Mouse (Mus musculus): ENCODE results near the gene Kat8. TPM values are rescaled to one million over a fixed set of nuclear protein-coding genes. Genes with fewer than 3 reads are reported as not detected.
"Not testable (repeated sequence)": the region's sequence is repeated elsewhere in the genome, so short reads cannot be mapped to it uniquely, and the experiment has no call there.

Kat8 gene
- polyA plus RNA-seq, 1 experiment from 2014 or later = 42.1 TPM

- WGBS = 90% methylated on average over 5 of the region's 5 CpGs
- Histone ChIP-seq H3K27me3 (replicated peaks; ENCODE audit: control insufficient read depth, insufficient read depth, low read length) (peaks cover 6% of the 10 kb centered on the region), H3K4me1 (ENCODE audit: control insufficient read depth, insufficient read depth, low read depth, low read length) (peaks cover 12% of the 10 kb centered on the region), H3K9ac (ENCODE audit: low read depth, low read length) (no peak overlapping the region), H3K36me3 (ENCODE audit: control insufficient read depth, insufficient read depth, low read length) (no peaks in the 10 kb centered on the region), H3K4me2 (ENCODE audit: low read length) (no peak overlapping the region), H3K4me3 (ENCODE audit: low read length) (no peak overlapping the region), H3K27ac (ENCODE audit: low read depth, low read length) (no peak overlapping the region), H3K9me3 (ENCODE audit: control insufficient read depth, low read length) (no peaks in the 10 kb centered on the region)
- ATAC-seq = no peak
These were observed 21.8 kb downstream of the Kat8 start for GRCm38 (mm10) chr7:127934075-127934474.

GRCm38 (mm10) chr7:127935028-127935722 lies 22.9 kb downstream of the Kat8 start:
- Histone ChIP-seq H3K27ac (ENCODE audit: low read depth, low read length) (peak overlapping the region; percentile 90), H3K9ac (ENCODE audit: low read depth, low read length) (peak overlapping the region; percentile 93), H3K9me3 (ENCODE audit: control insufficient read depth, low read length) (no peaks in the 10 kb centered on the region), H3K4me2 (ENCODE audit: low read length) (peak overlapping the region; percentile 93), H3K36me3 (ENCODE audit: control insufficient read depth, insufficient read depth, low read length) (no peaks in the 10 kb centered on the region), H3K4me1 (ENCODE audit: control insufficient read depth, insufficient read depth, low read depth, low read length) (peaks cover 12% of the 10 kb centered on the region), H3K27me3 (replicated peaks; ENCODE audit: control insufficient read depth, insufficient read depth, low read length) (peaks cover 4% of the 10 kb centered on the region), H3K4me3 (ENCODE audit: low read length) (peak overlapping the region; percentile 85)
- WGBS = 6% methylated on average over 31 of the region's 32 CpGs
- ATAC-seq = peak; percentile 96

GRCm38 (mm10) chr7:127935748-127936159 lies 23.4 kb downstream of the Kat8 start:
- under 1% methylated on average over 34 of the region's 38 CpGs for WGBS
- H3K4me1 ChIP-seq (ENCODE audit: control insufficient read depth, insufficient read depth, low read depth, low read length) = peaks cover 12% of the 10 kb centered on the region
- ATAC-seq = peak; percentile 83
- H3K9ac ChIP-seq (ENCODE audit: low read depth, low read length) = peak overlapping the region; percentile 93
- no peaks in the 10 kb centered on the region for H3K36me3 ChIP-seq (ENCODE audit: control insufficient read depth, insufficient read depth, low read length)
- H3K4me2 ChIP-seq (ENCODE audit: low read length) = peak overlapping the region; percentile 93
- no peaks in the 10 kb centered on the region for H3K9me3 ChIP-seq (ENCODE audit: control insufficient read depth, low read length)
- peak overlapping the region; percentile 90 for H3K27ac ChIP-seq (ENCODE audit: low read depth, low read length)
- H3K4me3 ChIP-seq (ENCODE audit: low read length) = peak overlapping the region; percentile 85
- H3K27me3 ChIP-seq (replicated peaks; ENCODE audit: control insufficient read depth, insufficient read depth, low read length) = no peaks in the 10 kb centered on the region; the same call in 1 of the 2 replicates

GRCm38 (mm10) chr7:127936216-127936884 lies 24.0 kb downstream of the Kat8 start:
- peak overlapping the region; percentile 85 for H3K4me3 ChIP-seq (ENCODE audit: low read length)
- no peaks in the 10 kb centered on the region for H3K9me3 ChIP-seq (ENCODE audit: control insufficient read depth, low read length)
- 53% methylated on average over 18 of the region's 18 CpGs for WGBS
- no peaks in the 10 kb centered on the region; the same call in 1 of the 2 replicates for H3K27me3 ChIP-seq (replicated peaks; ENCODE audit: control insufficient read depth, insufficient read depth, low read length)
- peak overlapping the region; percentile 90 for H3K27ac ChIP-seq (ENCODE audit: low read depth, low read length)
- H3K36me3 ChIP-seq (ENCODE audit: control insufficient read depth, insufficient read depth, low read length) = no peaks in the 10 kb centered on the region
- peak overlapping the region; percentile 93 for H3K4me2 ChIP-seq (ENCODE audit: low read length)
- 0 out of 2 replicates have a peak, but pooled peaks have one; percentile 2 for ATAC-seq
- H3K4me1 ChIP-seq (ENCODE audit: control insufficient read depth, insufficient read depth, low read depth, low read length) = peaks cover 12% of the 10 kb centered on the region
- H3K9ac ChIP-seq (ENCODE audit: low read depth, low read length) = peak overlapping the region; percentile 93

GRCm38 (mm10) chr7:127942097-127942496 lies 29.8 kb downstream of the Kat8 start:
- H3K36me3 ChIP-seq (ENCODE audit: control insufficient read depth, insufficient read depth, low read length); H3K27ac ChIP-seq (ENCODE audit: low read depth, low read length); H3K4me1 ChIP-seq (ENCODE audit: control insufficient read depth, insufficient read depth, low read depth, low read length); ATAC-seq; H3K4me2 ChIP-seq (ENCODE audit: low read length); H3K9me3 ChIP-seq (ENCODE audit: control insufficient read depth, low read length); H3K9ac ChIP-seq (ENCODE audit: low read depth, low read length); H3K4me3 ChIP-seq (ENCODE audit: low read length): not testable (repeated sequence)
- WGBS = 64% methylated on average over 2 of the region's 2 CpGs
- H3K27me3 ChIP-seq (replicated peaks; ENCODE audit: control insufficient read depth, insufficient read depth, low read length) = peaks cover 17% of the 10 kb centered on the region

- no peaks in the 10 kb centered on the region for H3K9me3 ChIP-seq (ENCODE audit: control insufficient read depth, low read length)
- no peak overlapping the region for H3K9ac ChIP-seq (ENCODE audit: low read depth, low read length)
- H3K36me3 ChIP-seq (ENCODE audit: control insufficient read depth, insufficient read depth, low read length) = no peaks in the 10 kb centered on the region
- H3K27ac ChIP-seq (ENCODE audit: low read depth, low read length) = no peak overlapping the region
- H3K4me1 ChIP-seq (ENCODE audit: control insufficient read depth, insufficient read depth, low read depth, low read length) = no peaks in the 10 kb centered on the region
- H3K4me3 ChIP-seq (ENCODE audit: low read length) = no peak overlapping the region
- peak overlapping the region; percentile 25; the same call in 1 of the 2 replicates for H3K4me2 ChIP-seq (ENCODE audit: low read length)
- 12% methylated on average over 23 of the region's 23 CpGs for WGBS
- no peak for ATAC-seq
- H3K27me3 ChIP-seq (replicated peaks; ENCODE audit: control insufficient read depth, insufficient read depth, low read length) = peaks cover 17% of the 10 kb centered on the region
These were observed 32.3 kb downstream of the Kat8 start for GRCm38 (mm10) chr7:127944614-127945013.

GRCm38 (mm10) chr7:127946470-127947023 lies 34.2 kb downstream of the Kat8 start, which contains the start of gene Prss36:
Gene Prss36 (minus strand): TSS chr7:127946725.
- Histone ChIP-seq H3K4me3 (ENCODE audit: low read length) (no peak within 1 kb of the TSS), H3K9me3 (ENCODE audit: control insufficient read depth, low read length) (no peaks in the 10 kb centered on the region), H3K36me3 (ENCODE audit: control insufficient read depth, insufficient read depth, low read length) (no peaks in the 10 kb centered on the region), H3K9ac (ENCODE audit: low read depth, low read length) (no peak within 1 kb of the TSS), H3K4me2 (ENCODE audit: low read length) (no peak within 1 kb of the TSS), H3K27me3 (replicated peaks; ENCODE audit: control insufficient read depth, insufficient read depth, low read length) (peaks cover 17% of the 10 kb centered on the region), H3K4me1 (ENCODE audit: control insufficient read depth, insufficient read depth, low read depth, low read length) (no peaks in the 10 kb centered on the region), H3K27ac (ENCODE audit: low read depth, low read length) (no peak within 1 kb of the TSS)
- WGBS = 81% methylated on average over 6 of the region's 6 CpGs
- no peak for ATAC-seq

- H3K27ac ChIP-seq (ENCODE audit: low read depth, low read length) = no peak overlapping the region
- WGBS = 54% methylated on average over 13 of the region's 13 CpGs
These were observed 40.7 kb downstream of the Kat8 start for GRCm38 (mm10) chr7:127952864-127953581.

More at GRCm38 (mm10) chr7:127952864-127953581, 40.7 kb downstream of the Kat8 start:
- Histone ChIP-seq H3K4me1 (ENCODE audit: control insufficient read depth, insufficient read depth, low read depth, low read length) (no peaks in the 10 kb centered on the region), H3K4me3 (ENCODE audit: low read length) (no peak overlapping the region), H3K4me2 (ENCODE audit: low read length) (no peak overlapping the region), H3K9me3 (ENCODE audit: control insufficient read depth, low read length) (no peaks in the 10 kb centered on the region), H3K36me3 (ENCODE audit: control insufficient read depth, insufficient read depth, low read length) (no peaks in the 10 kb centered on the region), H3K9ac (ENCODE audit: low read depth, low read length) (no peak overlapping the region), H3K27me3 (replicated peaks; ENCODE audit: control insufficient read depth, insufficient read depth, low read length) (no peaks in the 10 kb centered on the region)
- no peak for ATAC-seq
